Mouse (Mus musculus) cerebellum, adult 18-20 months (tissue): ENCODE data around the gene Pde3b.
"Not testable (repeated sequence)": the region's sequence is repeated elsewhere in the genome, so short reads cannot be mapped to it uniquely, and the experiment has no call there.

Source experiments
- DNase-seq, 2 experiments: peaks; one replicate each; pipeline ENCODE4 v3.0.0; 2021

Pde3b gene

GRCm38 (mm10) chr7:114414421-114415335 lies at the start of gene Pde3b:
Gene Pde3b, plus strand, starts transcription at chr7:114415281.
- DNase-seq, result peak; percentile 65 to 82

DNA sequence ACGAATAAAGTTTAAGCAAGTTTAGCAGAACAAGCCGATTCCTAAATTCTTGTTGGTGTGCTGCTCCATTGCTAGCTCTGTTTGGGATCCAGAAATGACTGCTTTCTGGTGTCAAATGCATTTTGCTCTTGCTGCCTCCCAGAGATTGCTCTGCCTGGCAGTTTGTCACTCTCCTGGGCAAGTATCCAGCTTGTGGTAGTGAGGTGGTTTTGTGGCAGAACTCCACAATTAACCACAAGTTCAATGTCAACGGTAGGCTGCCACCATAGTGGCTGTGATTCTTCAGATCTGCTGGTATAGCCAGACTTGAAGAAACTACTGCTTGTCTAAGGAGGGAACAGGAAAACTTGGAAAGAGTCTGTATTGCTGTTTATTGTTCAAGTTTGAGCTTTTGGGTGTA lies 13.0 kb upstream of the Pde3b start:
- peak; percentile 76 to 81 for DNase-seq

- peak in 1 of 2 experiments; percentile 38 for DNase-seq
Observed at GRCm38 (mm10) chr7:114415336-114416020, 397 bp downstream of the Pde3b start.

DNA sequence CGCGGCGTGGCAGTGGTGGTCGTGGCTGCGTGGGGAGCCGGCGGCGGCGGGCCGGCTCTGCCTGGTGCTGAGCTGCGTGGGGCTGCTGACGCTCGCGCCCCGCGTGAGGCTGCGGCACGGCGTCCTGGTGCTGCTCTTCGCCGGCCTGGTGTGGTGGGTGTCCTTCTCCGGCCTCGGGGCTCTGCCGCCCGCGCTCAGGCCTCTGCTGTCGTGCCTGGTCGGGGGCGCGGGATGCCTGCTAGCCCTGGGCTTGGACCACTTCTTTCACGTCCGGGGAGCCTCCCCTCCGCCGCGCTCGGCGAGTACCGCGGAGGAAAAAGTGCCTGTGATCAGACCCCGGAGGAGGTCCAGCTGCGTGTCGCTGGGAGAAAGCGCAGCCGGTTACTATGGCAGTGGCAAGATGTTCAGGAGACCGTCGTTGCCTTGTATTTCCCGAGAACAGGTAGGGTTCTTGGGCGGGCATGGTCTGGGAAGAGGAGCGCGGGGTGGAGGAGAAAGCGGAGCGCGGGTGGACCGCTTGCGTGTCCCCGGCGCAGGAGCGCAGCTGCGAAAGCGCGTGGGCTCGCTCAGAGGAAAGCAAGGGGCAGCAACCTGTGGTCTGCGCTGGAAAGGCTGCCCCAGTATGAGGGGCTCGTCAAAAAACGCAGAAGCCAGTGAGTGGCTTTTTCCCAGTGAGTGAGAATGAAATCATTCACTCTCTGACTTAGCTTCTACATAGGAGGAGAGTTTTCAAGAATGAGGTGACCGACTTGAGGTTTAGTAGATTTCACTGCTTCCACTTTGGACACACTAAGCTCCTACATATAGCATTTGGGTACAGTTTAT lies 1.2 kb downstream of the Pde3b start:
- peak; percentile 44 to 74 for DNase-seq

DNA sequence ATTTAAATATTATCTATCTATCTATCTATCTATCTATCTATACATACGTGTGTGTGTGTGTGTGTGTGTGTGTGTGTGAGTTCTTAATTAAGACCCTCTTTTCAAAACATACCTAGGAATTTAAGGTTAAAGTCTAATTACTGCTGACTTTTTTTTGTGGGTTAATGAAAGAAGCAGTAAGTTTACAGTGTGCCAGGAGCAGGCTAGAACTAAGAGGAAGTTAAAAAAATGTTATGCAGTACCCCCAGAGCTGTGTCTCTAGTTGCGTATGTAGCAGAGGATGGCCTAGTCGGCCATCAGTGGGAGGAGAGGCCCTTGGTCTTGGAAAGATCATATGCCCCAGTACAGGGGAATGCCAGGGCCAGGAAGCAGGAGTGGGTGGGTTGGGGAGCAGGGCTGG lies 4.2 kb downstream of the Pde3b start:
- DNase-seq, result not testable (repeated sequence)

- DNase-seq, result peak in 1 of 2 experiments; percentile 38
Observed at GRCm38 (mm10) chr7:114420918-114421317, 5.8 kb downstream of the Pde3b start.

GRCm38 (mm10) chr7:114422224-114422623 lies 7.1 kb downstream of the Pde3b start:
- peak; percentile 28 to 30 for DNase-seq

DNA sequence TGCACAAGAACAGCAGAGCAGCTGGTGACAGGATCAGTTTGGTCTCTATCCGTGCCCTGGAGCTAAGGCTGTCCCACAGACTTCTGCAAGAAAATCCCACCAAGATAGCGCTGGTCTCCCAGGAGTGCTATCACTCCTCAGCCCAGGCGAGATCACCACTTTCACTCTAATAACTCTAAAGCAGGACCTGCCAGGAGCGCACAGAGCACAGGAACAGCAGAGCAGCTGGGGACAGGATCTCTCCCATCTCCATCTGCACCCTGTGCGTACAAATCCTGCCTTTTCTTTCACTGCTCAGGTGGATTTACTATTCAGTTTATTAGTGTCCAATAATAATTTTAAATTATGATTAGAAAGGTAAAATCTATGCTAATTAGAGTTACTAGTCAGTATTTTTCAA lies 14.7 kb downstream of the Pde3b start:
- DNase-seq, result peak; percentile 36 to 48

DNA sequence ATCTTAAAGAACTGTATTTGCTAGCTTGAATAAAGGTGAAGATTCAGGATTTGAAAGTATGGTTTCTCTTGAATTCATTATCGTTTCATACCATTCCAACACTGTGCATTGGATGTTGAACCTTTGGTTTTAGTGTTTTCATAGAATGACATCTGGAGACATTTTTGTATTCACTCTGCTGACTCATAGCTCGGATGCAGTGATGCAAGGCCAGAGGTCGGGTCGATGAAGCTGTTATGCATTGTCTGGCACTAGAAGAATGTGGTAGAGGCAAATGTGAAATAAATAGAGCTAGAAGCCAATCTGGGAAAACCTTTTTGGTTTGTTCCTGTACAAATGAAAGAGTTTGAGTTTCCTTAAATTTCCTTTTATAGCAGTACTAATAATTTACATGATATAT lies 16.9 kb downstream of the Pde3b start:
- no peak for DNase-seq

DNA sequence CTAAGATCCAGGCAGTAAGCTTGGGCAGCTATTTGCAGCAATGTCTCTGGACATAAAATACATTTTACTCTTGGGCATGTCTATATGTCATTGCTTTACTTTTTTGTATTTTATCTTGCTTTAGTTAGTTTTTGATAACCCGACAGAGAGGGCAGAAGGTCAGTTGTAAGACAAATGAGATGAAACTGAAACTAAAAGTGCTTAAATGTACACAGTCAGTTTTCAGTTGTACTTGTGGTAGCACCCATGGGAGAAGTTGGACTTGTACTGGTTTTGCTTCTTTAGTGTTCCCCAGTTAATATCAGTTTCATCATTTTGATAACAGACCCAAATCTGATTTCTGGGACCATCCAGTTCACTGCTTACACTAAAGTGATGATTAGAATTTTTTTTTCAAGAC lies 24.6 kb downstream of the Pde3b start:
- DNase-seq, result no peak

- no peak for DNase-seq
Observed at GRCm38 (mm10) chr7:114440494-114440893, 25.4 kb downstream of the Pde3b start.

DNA sequence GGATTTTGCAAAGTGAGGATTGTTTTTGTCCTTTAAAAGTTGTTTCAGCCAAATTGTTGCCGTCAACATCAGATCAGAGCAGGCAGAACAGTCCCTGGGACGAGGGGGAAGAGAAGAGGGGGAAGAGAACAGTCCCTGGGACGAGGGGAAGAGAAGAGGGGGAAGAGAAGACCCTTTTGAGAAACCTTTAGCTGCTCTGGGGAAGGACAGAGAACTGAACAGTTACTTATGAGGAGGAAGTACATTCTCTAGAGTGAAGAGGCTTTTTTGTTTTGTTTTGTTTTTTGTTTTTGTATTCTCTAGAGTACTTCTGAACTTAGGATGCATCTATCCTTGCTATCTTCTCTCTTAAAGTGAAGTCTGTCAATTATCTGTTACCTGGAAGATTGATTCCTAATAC lies 37.8 kb downstream of the Pde3b start:
- DNase-seq, result no peak

- DNase-seq, result no peak
Observed at GRCm38 (mm10) chr7:114453300-114453990, 38.4 kb downstream of the Pde3b start.

GRCm38 (mm10) chr7:114454858-114455257 lies 39.8 kb downstream of the Pde3b start:
- DNase-seq, result no peak

GRCm38 (mm10) chr7:114456904-114457303 lies 41.8 kb downstream of the Pde3b start:
- peak in 1 of 2 experiments; percentile 35 for DNase-seq

DNA sequence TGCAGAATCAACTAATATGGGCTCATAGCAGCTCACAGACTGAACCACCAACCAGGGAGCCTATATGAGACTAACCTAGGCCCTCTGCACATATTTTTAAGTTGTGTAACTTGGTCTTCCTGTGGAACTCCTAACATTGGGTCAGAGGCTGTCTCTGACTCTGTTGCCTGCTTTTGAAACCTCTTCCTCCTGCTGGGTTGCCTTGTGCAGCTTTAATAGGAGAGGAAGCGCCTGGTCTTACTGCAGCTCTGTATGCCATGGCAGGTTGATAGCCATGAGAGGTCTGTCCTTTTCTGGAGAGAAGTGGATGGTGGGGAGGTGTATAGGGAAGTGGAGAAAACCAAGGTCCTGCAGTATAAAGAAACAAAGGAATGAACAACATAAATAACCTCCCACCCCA lies 44.8 kb downstream of the Pde3b start:
- DNase-seq, result no peak

DNA sequence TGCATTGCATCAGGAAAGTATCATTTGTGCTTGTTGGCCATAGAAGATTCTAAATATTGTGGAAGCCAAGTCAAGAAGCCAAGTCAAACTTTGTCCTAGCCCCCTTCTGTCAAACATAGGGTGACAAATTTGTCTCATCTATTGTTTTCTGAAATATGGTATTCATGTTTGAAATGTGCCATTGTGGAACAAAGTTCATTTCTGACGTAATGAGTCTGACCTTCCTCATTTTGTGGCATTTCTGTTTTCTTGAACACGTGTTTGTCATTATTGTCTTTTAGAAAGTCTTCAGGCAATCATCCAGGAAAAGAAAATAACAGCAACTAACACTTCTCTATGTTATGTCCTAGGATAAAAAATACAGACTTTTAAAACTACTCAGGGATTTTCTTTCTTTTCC lies 46.6 kb downstream of the Pde3b start:
- no peak for DNase-seq

DNA sequence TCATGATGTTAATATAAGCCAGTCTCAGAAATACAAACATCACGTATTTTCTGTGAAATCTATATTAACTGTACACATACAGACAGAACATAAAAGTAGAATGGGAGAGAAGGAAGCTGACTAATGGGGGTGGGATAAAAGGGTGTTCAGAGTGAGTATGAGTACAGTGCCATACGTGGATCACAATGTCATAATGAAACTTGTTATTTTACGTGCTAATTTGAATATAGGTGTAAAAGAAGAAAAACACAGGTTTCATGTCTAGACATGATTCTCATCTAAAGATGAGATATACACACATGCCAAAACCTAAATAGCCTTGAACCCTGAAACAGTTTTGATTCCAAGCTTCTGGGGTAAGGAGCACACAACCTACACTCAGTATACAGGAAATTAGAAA lies 51.3 kb downstream of the Pde3b start:
- DNase-seq, result no peak

DNA sequence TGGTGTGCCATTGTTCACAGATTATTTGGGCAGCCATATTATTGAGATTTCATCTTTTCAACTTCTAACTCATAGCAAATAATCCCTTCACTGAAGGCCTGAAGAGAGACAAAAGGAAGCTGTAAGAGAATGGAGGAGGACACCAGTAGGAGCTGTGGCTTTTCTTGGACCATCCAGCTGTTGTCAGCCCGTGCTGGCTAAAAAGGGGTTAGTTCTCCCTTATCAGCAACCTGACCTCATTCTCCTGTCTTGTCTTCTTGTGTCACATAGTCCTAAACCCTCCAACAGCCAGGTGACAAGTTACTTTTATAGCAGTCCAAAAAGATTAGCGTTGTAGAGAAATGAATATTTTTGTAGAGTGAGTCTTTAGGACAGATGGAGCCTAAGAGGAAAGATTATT lies 57.4 kb downstream of the Pde3b start:
- DNase-seq, result no peak

DNA sequence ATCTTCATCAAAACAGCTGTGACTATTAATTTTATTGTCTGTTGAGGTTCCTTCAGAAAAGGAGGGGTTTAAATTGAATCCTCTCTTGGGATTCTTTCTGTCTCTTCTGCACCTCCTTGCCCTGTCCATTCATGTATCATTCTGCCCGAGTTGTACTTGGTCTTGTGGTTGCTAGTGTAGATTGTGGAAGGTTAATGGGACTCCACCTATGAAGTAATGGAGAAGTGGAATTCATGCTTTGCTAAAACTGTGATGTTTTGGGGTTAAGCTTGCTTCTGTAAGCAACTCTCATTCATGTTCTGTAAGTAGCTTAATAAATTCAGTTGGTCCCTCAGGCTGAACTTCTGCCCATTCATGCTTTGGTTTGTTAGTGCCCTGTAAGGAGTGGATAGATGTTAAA lies 59.8 kb downstream of the Pde3b start:
- DNase-seq, result no peak

- DNase-seq, result no peak
Observed at GRCm38 (mm10) chr7:114477884-114478283, 62.8 kb downstream of the Pde3b start.

DNA sequence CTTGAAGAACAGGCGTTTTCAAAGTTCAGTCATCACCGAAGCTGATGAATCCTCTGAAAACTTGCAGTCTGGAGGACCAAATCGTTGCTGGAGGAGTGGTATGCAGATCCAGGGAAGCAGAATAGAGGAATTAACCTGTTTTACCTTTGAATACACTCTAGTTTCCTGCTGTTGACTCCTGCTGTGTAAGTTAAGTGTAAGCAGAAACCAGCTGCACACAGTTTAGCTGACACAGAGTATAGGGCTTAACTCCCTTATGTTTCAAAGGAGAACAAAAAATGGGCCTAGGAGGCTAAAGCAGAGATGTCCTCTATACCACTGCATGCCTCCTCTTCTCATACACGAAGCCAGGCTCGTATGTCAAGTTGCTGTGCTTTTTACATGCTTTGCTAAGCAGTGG lies 63.8 kb downstream of the Pde3b start:
- DNase-seq, result no peak

GRCm38 (mm10) chr7:114479779-114480178 lies 64.7 kb downstream of the Pde3b start:
- DNase-seq, result no peak
